Mouse (Mus musculus) CD8-positive naive resting alpha-beta T cell, adult 57 days (primary cell): ENCODE results near the gene Cyp17a1. TPM values are rescaled to one million over a fixed set of nuclear protein-coding genes. Genes with fewer than 3 reads are reported as not detected.

ENCODE experiments used
- total RNA-seq: library from RNA; stranded (reverse); gene quantifications from one replicate; pipeline ENCODE4 v1.2.4, GENCODE M21; 2023

The Cyp17a1 gene
- not detected for total RNA-seq

DNA sequence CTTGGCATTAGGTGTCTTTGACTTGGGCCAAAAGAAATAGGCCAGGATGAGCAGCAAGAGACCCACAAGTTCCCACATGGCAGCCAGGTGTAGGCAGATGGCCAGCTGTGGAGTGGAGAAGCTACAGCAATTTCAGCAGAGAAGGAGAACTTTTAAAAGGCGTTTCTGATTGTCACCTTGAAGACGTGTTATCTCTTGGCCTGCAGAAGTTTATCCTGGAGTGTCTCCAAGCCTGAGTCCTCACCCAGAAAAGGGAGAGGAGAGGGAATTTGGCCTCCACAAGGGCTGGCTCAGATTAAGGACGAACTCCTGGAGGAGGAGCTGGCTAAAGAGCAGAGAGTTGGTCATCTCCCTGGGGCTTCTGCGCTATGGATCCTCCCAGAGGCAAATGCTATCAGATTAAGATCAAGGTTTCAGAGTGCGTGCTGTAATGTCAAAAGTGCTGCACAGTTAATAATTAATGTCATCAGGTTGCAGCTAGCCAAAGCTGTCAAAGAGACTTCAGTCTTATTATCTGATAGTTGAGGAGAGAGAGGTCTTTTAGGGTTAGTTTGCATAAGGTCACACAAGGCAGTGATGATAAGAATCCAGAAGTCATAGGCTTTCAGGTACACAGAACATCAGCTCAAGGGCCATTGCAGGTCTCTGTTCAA lies at the start of gene Cyp17a1:
Cyp17a1 (minus strand) TSS at position 407 of the 653 bp plus-strand sequence.

DNA sequence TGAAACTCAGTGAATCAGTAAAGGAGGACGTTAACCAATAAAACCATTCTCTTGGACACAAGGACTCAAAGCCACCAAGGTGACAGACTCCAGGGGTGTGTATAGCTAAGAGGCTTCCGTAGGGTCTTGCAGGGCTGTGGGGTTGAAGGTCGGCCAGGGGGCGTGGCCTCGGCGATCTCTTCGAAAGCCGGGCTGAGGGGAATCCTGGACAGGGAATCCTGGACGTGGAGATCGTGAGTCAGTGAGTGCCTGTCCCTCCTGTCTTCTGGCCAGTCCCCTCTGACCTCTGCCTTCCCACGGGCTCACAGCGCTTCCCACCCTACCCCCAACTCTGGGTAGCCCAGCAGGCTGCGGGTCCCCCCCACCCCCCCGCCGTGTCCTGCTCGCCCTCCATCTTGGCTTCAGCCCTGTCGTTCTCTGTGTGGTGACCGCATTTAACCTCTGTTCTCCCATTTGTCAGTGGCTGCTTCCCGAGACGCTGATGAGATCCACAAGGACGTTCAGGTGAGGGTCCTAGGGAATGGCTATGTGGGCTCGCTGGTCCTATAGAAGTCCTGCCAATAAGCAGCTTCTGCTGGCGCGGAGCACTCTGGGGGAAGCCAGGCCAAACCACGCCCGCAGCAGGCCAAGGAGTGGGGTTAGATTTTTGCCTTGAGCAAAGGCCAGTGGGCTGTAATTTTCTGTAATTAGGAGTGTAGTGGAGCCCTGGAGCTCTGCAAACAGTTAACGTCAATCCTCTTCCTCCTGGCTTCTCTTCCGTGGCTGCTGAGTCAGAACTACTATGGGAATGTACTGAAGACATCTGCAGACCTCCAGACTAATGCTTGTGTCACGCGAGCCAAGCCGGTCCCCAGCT lies 34.6 kb upstream of the Cyp17a1 start, which contains the start of gene As3mt:
As3mt (plus strand) TSS at position 163 of the 856 bp plus-strand sequence.

DNA sequence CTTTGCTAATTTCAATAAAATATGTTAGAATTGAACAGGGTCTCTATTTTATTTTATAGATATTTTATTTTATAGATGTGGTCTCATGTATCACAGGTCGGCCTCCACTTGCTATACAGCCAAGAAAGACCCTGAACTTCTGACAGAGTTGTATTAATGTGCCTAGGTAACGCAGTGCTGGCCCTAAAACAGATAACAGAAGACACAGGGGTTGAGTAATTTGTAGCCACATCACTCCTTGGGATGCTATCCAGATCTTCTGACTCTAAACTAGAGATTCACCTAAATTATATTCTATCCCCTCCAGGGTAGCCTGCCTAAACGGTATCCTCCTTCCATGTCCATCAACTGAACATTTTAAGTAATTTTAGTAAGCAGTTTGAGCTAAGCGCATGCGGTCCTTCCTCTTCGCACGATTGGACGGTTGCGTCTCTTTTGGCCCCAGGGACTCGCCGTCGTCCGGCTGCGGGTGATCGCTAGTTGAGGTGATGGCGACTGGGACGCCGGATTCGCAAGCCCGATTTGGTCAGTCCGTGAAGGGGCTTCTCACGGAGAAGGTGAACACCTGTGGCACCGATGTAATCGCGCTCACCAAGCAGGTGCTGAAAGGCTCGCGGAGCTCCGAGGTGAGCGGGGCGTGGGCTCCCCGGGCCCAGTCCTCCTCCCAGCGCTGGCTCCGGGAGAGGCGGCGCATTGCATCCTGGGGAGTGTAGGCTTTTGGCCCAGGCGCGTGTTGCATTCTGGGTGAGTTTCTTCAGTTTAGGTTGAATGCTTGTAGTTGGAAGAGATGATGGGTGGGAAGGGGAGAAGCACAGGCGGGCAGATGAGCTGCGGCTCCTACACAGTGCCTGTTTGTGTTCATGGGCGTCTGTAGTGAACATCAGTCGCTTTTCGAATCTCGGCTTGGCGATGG lies 16.7 kb upstream of the Cyp17a1 start, which contains the start of gene Borcs7:
Borcs7 (plus strand) TSS at position 447 of the 913 bp plus-strand sequence.

Other genes with a start within 250 kb of the Cyp17a1 start
- gene Trim8, start 171.5 kb downstream of the Cyp17a1 start, total RNA-seq: 54.3 TPM
- 18.2 TPM for gene Arl3, start 100.0 kb downstream of the Cyp17a1 start, total RNA-seq
- gene Sfxn2, start 99.8 kb downstream of the Cyp17a1 start, total RNA-seq: 12.9 TPM
- 63.6 TPM for gene Wbp1l, start 74.1 kb downstream of the Cyp17a1 start, total RNA-seq
- 4.1 TPM for gene Borcs7, start 16.7 kb upstream of the Cyp17a1 start, total RNA-seq
- 30.0 TPM for gene As3mt, start 34.3 kb upstream of the Cyp17a1 start, total RNA-seq
- 7.3 TPM for gene Cnnm2, start 88.4 kb upstream of the Cyp17a1 start, total RNA-seq